Mouse (Mus musculus) heart, embryonic 14.5 days (tissue): Measurements from ENCODE around the gene Rab3a. TPM values are rescaled to one million over a fixed set of nuclear protein-coding genes. Genes with fewer than 3 reads are reported as not detected.

Experiments used
- ATAC-seq: fragments of 200-750 bp; cut with Nextera tagmentation; 2 replicates; pipeline ENCODE4 v1.8.0; 2017; ENCODE audit warnings: low read depth, moderate TSS enrichment; ENCODE audit not compliant: insufficient number of reproducible peaks, insufficient read depth, low FRiP score
- H3K27ac ChIP-seq, 2 experiments: fragments of 200-500 bp in 1 of 2; fragments of 300-500 bp in 1 of 2; sonication (generic) in 1 of 2; replicated peaks in 1 of 2; 2 replicates each; pipeline ENCODE4 v1.5.1; 2012 to 2014; ENCODE audit warnings: low read depth in 2 of 2, low read length in 2 of 2, control low read depth in 1 of 2, mild to moderate bottlenecking in 1 of 2, mixed read lengths in 1 of 2; ENCODE audit not compliant: control insufficient read depth in 1 of 2, insufficient read depth in 1 of 2
- H3K27me3 ChIP-seq: fragments of 300-500 bp; sonication (generic); 2 replicates; pipeline ENCODE4 v1.6.1; 2014; ENCODE audit warnings: mild to moderate bottlenecking, low read length, control low read depth; ENCODE audit not compliant: control insufficient read depth, insufficient read depth
- H3K36me3 ChIP-seq: fragments of 300-500 bp; sonication (generic); 2 replicates; pipeline ENCODE4 v1.6.1; 2014; ENCODE audit warnings: mild to moderate bottlenecking, control low read depth, low read length, mixed read lengths; ENCODE audit not compliant: control insufficient read depth, insufficient read depth
- H3K4me1 ChIP-seq, 2 experiments: fragments of 200-500 bp in 1 of 2; fragments of 300-500 bp in 1 of 2; sonication (generic) in 1 of 2; 2 replicates each; pipeline ENCODE4 v1.6.1; 2012 to 2014; ENCODE audit warnings: low read length in 2 of 2, control low read depth in 1 of 2, mixed read lengths in 1 of 2; ENCODE audit not compliant: control insufficient read depth in 2 of 2, insufficient read depth in 2 of 2
- H3K4me2 ChIP-seq: fragments of 300-500 bp; sonication (generic); 2 replicates; pipeline ENCODE4 v1.6.1; 2014; ENCODE audit warnings: mild to moderate bottlenecking, low read length
- H3K4me3 ChIP-seq, 2 experiments: fragments of 200-500 bp in 1 of 2; fragments of 300-500 bp in 1 of 2; sonication (generic) in 1 of 2; 2 replicates each; pipeline ENCODE4 v1.5.1; 2012 to 2014; ENCODE audit warnings: low read length in 2 of 2, mild to moderate bottlenecking in 2 of 2, control low read depth in 1 of 2, low read depth in 1 of 2, moderate library complexity in 1 of 2; ENCODE audit not compliant: control insufficient read depth in 1 of 2, insufficient read depth in 1 of 2
- H3K9ac ChIP-seq: fragments of 300-500 bp; sonication (generic); 2 replicates; pipeline ENCODE4 v1.6.1; 2014; ENCODE audit warnings: mild to moderate bottlenecking, low read length
- H3K9me3 ChIP-seq: fragments of 300-500 bp; sonication (generic); 2 replicates; pipeline ENCODE4 v1.6.1; 2016; ENCODE audit warnings: low read length, control low read depth; ENCODE audit not compliant: control insufficient read depth
- WGBS: fragments of 180-500 bp; shearing (Covaris S2); extraction: QIAGEN DNeasy Blood & Tissue Kit; methylation state at CpG from one replicate; pipeline ENCODE4 v1.1.7; 2014; 5-methylcytosine and 5-hydroxymethylcytosine counted together
- polyA plus RNA-seq: library from polyadenylated mRNA; unstranded; fragments of >200 nt; fragmentation: Nextera tagmentation; extraction: Ambion mirVana; gene quantifications from 2 replicates; pipeline ENCODE4 v1.2.1, GENCODE M21; 2014

Gene Rab3a
- polyA plus RNA-seq, 1 experiment from 2014 or later: 25.7 TPM

GRCm38 (mm10) chr8:70771217-70771616 lies 16.7 kb downstream of the Rab3a start:
- H3K9ac ChIP-seq: no peak overlapping the region
- H3K4me1 ChIP-seq: peaks cover 25 to 36% of the 10 kb centered on the region in 2 experiments
- H3K4me2 ChIP-seq: no peak overlapping the region
- no peaks in the 10 kb centered on the region for H3K27me3 ChIP-seq
- 86% methylated on average over 7 of the region's 7 CpGs for WGBS
- no peak for ATAC-seq
- H3K27ac ChIP-seq: no peak overlapping the region
- H3K36me3 ChIP-seq: peaks cover 63% of the 10 kb centered on the region
- H3K4me3 ChIP-seq: no peak overlapping the region
- no peaks in the 10 kb centered on the region for H3K9me3 ChIP-seq

GRCm38 (mm10) chr8:70772075-70772474 lies 17.6 kb downstream of the Rab3a start:
- H3K4me3 ChIP-seq: no peak overlapping the region
- no peak for ATAC-seq
- peaks cover 21 to 28% of the 10 kb centered on the region in 2 experiments for H3K4me1 ChIP-seq
- peaks cover 63% of the 10 kb centered on the region for H3K36me3 ChIP-seq
- no peaks in the 10 kb centered on the region for H3K27me3 ChIP-seq
- no peak overlapping the region for H3K9ac ChIP-seq
- WGBS: 91% methylated on average over 13 of the region's 13 CpGs
- H3K4me2 ChIP-seq: no peak overlapping the region
- no peaks in the 10 kb centered on the region for H3K9me3 ChIP-seq
- no peak overlapping the region for H3K27ac ChIP-seq

GRCm38 (mm10) chr8:70772890-70773289 lies 18.4 kb downstream of the Rab3a start:
- Histone ChIP-seq H3K36me3 (peaks cover 61% of the 10 kb centered on the region), H3K27me3 (no peaks in the 10 kb centered on the region), H3K27ac (no peak overlapping the region), H3K9ac (no peak overlapping the region), H3K4me2 (no peak overlapping the region), H3K9me3 (no peaks in the 10 kb centered on the region), H3K4me3 (no peak overlapping the region), H3K4me1 (peaks cover 22 to 32% of the 10 kb centered on the region in 2 experiments)
- 85% methylated on average over 9 of the region's 9 CpGs for WGBS
- no peak for ATAC-seq

- Histone ChIP-seq H3K9me3 (no peaks in the 10 kb centered on the region), H3K4me3 (no peak overlapping the region; a peak in 1 of 4 replicates), H3K27me3 (no peaks in the 10 kb centered on the region), H3K4me2 (0 out of 2 replicates have a peak overlapping the region, but pooled peaks have one; percentile 12), H3K36me3 (peaks cover 58% of the 10 kb centered on the region), H3K9ac (peak overlapping the region; percentile 22), H3K4me1 (peaks cover 22 to 36% of the 10 kb centered on the region in 2 experiments), H3K27ac (peak overlapping the region in 1 of 2 experiments; percentile 59; a peak in 1 of 4 replicates)
- WGBS: 89% methylated on average over 5 of the region's 5 CpGs
- ATAC-seq: no peak
These were observed 18.9 kb downstream of the Rab3a start for GRCm38 (mm10) chr8:70773410-70773809.

- peaks cover 58% of the 10 kb centered on the region for H3K36me3 ChIP-seq
- peak; percentile 27; the same call in 1 of the 2 replicates for ATAC-seq
- peaks cover 22 to 36% of the 10 kb centered on the region in 2 experiments for H3K4me1 ChIP-seq
- no peak overlapping the region; a peak in 1 of 4 replicates for H3K4me3 ChIP-seq
- WGBS: 36% methylated on average over 9 of the region's 9 CpGs
- 0 out of 2 replicates have a peak overlapping the region, but pooled peaks have one; percentile 12 for H3K4me2 ChIP-seq
- H3K9ac ChIP-seq: peak overlapping the region; percentile 52
- H3K9me3 ChIP-seq: no peaks in the 10 kb centered on the region
- H3K27me3 ChIP-seq: no peaks in the 10 kb centered on the region
- H3K27ac ChIP-seq: peak overlapping the region in 1 of 2 experiments; percentile 59; a peak in 2 of 4 replicates
These were observed 19.4 kb downstream of the Rab3a start for GRCm38 (mm10) chr8:70773833-70774232.

- H3K4me1 ChIP-seq: peaks cover 22 to 36% of the 10 kb centered on the region in 2 experiments
- H3K4me2 ChIP-seq: no peak overlapping the region
- H3K4me3 ChIP-seq: no peak overlapping the region
- H3K9me3 ChIP-seq: no peaks in the 10 kb centered on the region
- H3K27me3 ChIP-seq: no peaks in the 10 kb centered on the region
- H3K9ac ChIP-seq: peak overlapping the region; percentile 52
- H3K27ac ChIP-seq: no peak overlapping the region
- no peak for ATAC-seq
- 93% methylated on average over 18 of the region's 18 CpGs for WGBS
- H3K36me3 ChIP-seq: peaks cover 60% of the 10 kb centered on the region
These were observed 20.3 kb downstream of the Rab3a start for GRCm38 (mm10) chr8:70774740-70775139.

- Histone ChIP-seq H3K9me3 (no peaks in the 10 kb centered on the region), H3K4me3 (peak overlapping the region in 1 of 2 experiments; percentile 86; a peak in 2 of 4 replicates), H3K4me2 (peak overlapping the region; percentile 98), H3K27ac (no peak overlapping the region), H3K9ac (peak overlapping the region; percentile 100), H3K27me3 (no peaks in the 10 kb centered on the region), H3K36me3 (peaks cover 60% of the 10 kb centered on the region), H3K4me1 (peaks cover 22 to 36% of the 10 kb centered on the region in 2 experiments)
- WGBS: 86% methylated on average over 5 of the region's 5 CpGs
- ATAC-seq: no peak
These were observed 20.7 kb downstream of the Rab3a start for GRCm38 (mm10) chr8:70775227-70775626.
